Mouse (Mus musculus): Measurements from ENCODE around the gene Gm20388. TPM values are rescaled to one million over a fixed set of nuclear protein-coding genes. Genes with fewer than 3 reads are reported as not detected.

The Gm20388 gene
- polyA plus RNA-seq, 1 experiment = 23.9 TPM

- Histone ChIP-seq H3K4me1 (ENCODE audit: control insufficient read depth, insufficient read depth, low read length) (peaks cover 33% of the 10 kb centered on the region), H3K27ac (ENCODE audit: insufficient read depth, low read length) (no peak overlapping the region), H3K4me3 (ENCODE audit: insufficient read depth, low read length) (no peak overlapping the region)
- TF ChIP-seq POLR2A (IDR thresholded peaks at IDR 0.05; ENCODE audit: extremely low read depth, insufficient read depth, low read length) = no peak
- TF ChIP-seq CTCF (IDR thresholded peaks at IDR 0.05; ENCODE audit: extremely low read depth, insufficient read depth, low read length) = no peak
These were observed 4484.3 kb downstream of the Gm20388 start for GRCm38 (mm10) chr8:124394951-124395350.

Other genes starting within 250 kb of the Gm20388 start
- 17.5 and 20.3 TPM in 2 replicates for gene Wfdc1, start 244.5 kb upstream of the Gm20388 start, polyA plus RNA-seq (2012; rRNA removed)
- gene Atp2c2, start 210.8 kb upstream of the Gm20388 start, polyA plus RNA-seq (2012; rRNA removed) = 0.96 and 1.1 TPM in 2 replicates
- gene Tldc1, start 132.4 kb upstream of the Gm20388 start, polyA plus RNA-seq (2012; rRNA removed) = 11.3 and 12.3 TPM in 2 replicates
- gene Cotl1, start 70.3 kb upstream of the Gm20388 start, polyA plus RNA-seq (2012; rRNA removed) = 80.4 and 97.9 TPM in 2 replicates
- 7.4 and 8.7 TPM in 2 replicates for gene Klhl36, start 48.6 kb upstream of the Gm20388 start, polyA plus RNA-seq (2012; rRNA removed)
- 75.6 and 81.9 TPM in 2 replicates for gene Usp10, start 481 bp upstream of the Gm20388 start, polyA plus RNA-seq (2012; rRNA removed)
- gene Crispld2, start 81.6 kb downstream of the Gm20388 start, polyA plus RNA-seq (2012; rRNA removed) = 2.1 TPM in 2 replicates
- 35.5 and 36.6 TPM in 2 replicates for gene Zdhhc7, start 190.6 kb downstream of the Gm20388 start, polyA plus RNA-seq (2012; rRNA removed)
- 144 and 149 TPM in 2 replicates for gene 6430548M08Rik, start 203.3 kb downstream of the Gm20388 start, polyA plus RNA-seq (2012; rRNA removed)

All from cortical plate, adult 2 months (tissue).